Mouse (Mus musculus) cerebellum, postnatal 10 days (tissue): ENCODE results near the gene Smyd3.

Source experiments
- DNase-seq, 2 experiments: peaks; one replicate each; pipeline ENCODE4 v3.0.0; 2021; ENCODE audit warnings: mixed read lengths in 2 of 2

The Smyd3 gene

GRCm38 (mm10) chr1:179004133-179004866 lies 513.5 kb downstream of the Smyd3 start:
- peak; percentile 66 to 71 for DNase-seq

GRCm38 (mm10) chr1:179003406-179004132 lies 514.3 kb downstream of the Smyd3 start:
- peak in 1 of 2 experiments; percentile 18 for DNase-seq

- DNase-seq: peak; percentile 55 to 59
Observed at GRCm38 (mm10) chr1:178999876-179000528, 517.8 kb downstream of the Smyd3 start.

GRCm38 (mm10) chr1:178997870-178998269 lies 520.0 kb downstream of the Smyd3 start:
- no peak for DNase-seq

- no peak for DNase-seq
Observed at GRCm38 (mm10) chr1:178994263-178994662, 523.6 kb downstream of the Smyd3 start.

- DNase-seq: peak; percentile 85 to 88
Observed at GRCm38 (mm10) chr1:178992503-178992902, 525.3 kb downstream of the Smyd3 start.

GRCm38 (mm10) chr1:178991470-178991869 lies 526.4 kb downstream of the Smyd3 start:
- DNase-seq: no peak

- DNase-seq: no peak
Observed at GRCm38 (mm10) chr1:178991045-178991444, 526.8 kb downstream of the Smyd3 start.

GRCm38 (mm10) chr1:178989485-178989884 lies 528.4 kb downstream of the Smyd3 start:
- DNase-seq: no peak

- DNase-seq: no peak
Observed at GRCm38 (mm10) chr1:178988176-178988575, 529.7 kb downstream of the Smyd3 start.

GRCm38 (mm10) chr1:178981641-178982040 lies 536.2 kb downstream of the Smyd3 start:
- no peak for DNase-seq

- no peak for DNase-seq
Observed at GRCm38 (mm10) chr1:178980185-178980584, 537.7 kb downstream of the Smyd3 start.

- no peak for DNase-seq
Observed at GRCm38 (mm10) chr1:178978617-178979245, 539.1 kb downstream of the Smyd3 start.

- DNase-seq: peak; percentile 36 to 49
Observed at GRCm38 (mm10) chr1:178972055-178972454, 545.8 kb downstream of the Smyd3 start.

- no peak for DNase-seq
Observed at GRCm38 (mm10) chr1:178961661-178962060, 556.2 kb downstream of the Smyd3 start.

GRCm38 (mm10) chr1:178960015-178960559 lies 557.8 kb downstream of the Smyd3 start:
- peak; percentile 95 to 98 for DNase-seq

GRCm38 (mm10) chr1:178958641-178959040 lies 559.2 kb downstream of the Smyd3 start:
- DNase-seq: no peak

- DNase-seq: peak; percentile 42 to 54
Observed at GRCm38 (mm10) chr1:178952910-178953309, 564.9 kb downstream of the Smyd3 start.

GRCm38 (mm10) chr1:178942251-178942963 lies 575.4 kb downstream of the Smyd3 start:
- DNase-seq: no peak

GRCm38 (mm10) chr1:178940353-178940752 lies 577.5 kb downstream of the Smyd3 start:
- no peak for DNase-seq

GRCm38 (mm10) chr1:178936976-178937375 lies 580.9 kb downstream of the Smyd3 start:
- DNase-seq: no peak

- no peak for DNase-seq
Observed at GRCm38 (mm10) chr1:178936457-178936856, 581.4 kb downstream of the Smyd3 start.
